Mouse (Mus musculus) R1 (cell line): Measurements from ENCODE around the gene Rnf6.
"Not testable (repeated sequence)": the region's sequence is repeated elsewhere in the genome, so short reads cannot be mapped to it uniquely, and the experiment has no call there.

Source experiments
- DNase-seq: peaks from one replicate; pipeline ENCODE4 v3.0.0-alpha.2; 2018; ENCODE audit warnings: low read depth, low spot score

Gene Rnf6

GRCm38 (mm10) chr5:146230864-146231654 lies 9.7 kb upstream of the Rnf6 start, which contains the start of gene Cdk8:
Gene Cdk8, plus strand, starts transcription at chr5:146231230.
- DNase-seq = peak; percentile 96

- peak; percentile 14 for DNase-seq
Measured at GRCm38 (mm10) chr5:146229869-146230650, 8.7 kb upstream of the Rnf6 start.

GRCm38 (mm10) chr5:146227496-146227895 lies 6.1 kb upstream of the Rnf6 start:
- peak; percentile 66 for DNase-seq

- DNase-seq = no peak
Measured at GRCm38 (mm10) chr5:146223786-146224185, 2.4 kb upstream of the Rnf6 start.

- DNase-seq = no peak
Measured at GRCm38 (mm10) chr5:146221722-146222121, 367 bp upstream of the Rnf6 start.

- DNase-seq = no peak
Measured at GRCm38 (mm10) chr5:146220501-146220878, 865 bp downstream of the Rnf6 start.

- no peak for DNase-seq
Measured at GRCm38 (mm10) chr5:146205537-146205936, 15.8 kb downstream of the Rnf6 start.

- no peak for DNase-seq
Measured at GRCm38 (mm10) chr5:146203921-146204320, 17.4 kb downstream of the Rnf6 start.

GRCm38 (mm10) chr5:146200580-146200979 lies 20.8 kb downstream of the Rnf6 start:
- DNase-seq = peak; percentile 53

- peak; percentile 60 for DNase-seq
Measured at GRCm38 (mm10) chr5:146199540-146199939, 21.8 kb downstream of the Rnf6 start.

- DNase-seq = no peak
Measured at GRCm38 (mm10) chr5:146199073-146199472, 22.3 kb downstream of the Rnf6 start.

GRCm38 (mm10) chr5:146193360-146193759 lies 28.0 kb downstream of the Rnf6 start:
- DNase-seq = no peak

GRCm38 (mm10) chr5:146190501-146191269 lies 30.7 kb downstream of the Rnf6 start:
- no peak for DNase-seq

- no peak for DNase-seq
Measured at GRCm38 (mm10) chr5:146190093-146190492, 31.3 kb downstream of the Rnf6 start.

GRCm38 (mm10) chr5:146188712-146189111 lies 32.6 kb downstream of the Rnf6 start:
- DNase-seq = no peak

GRCm38 (mm10) chr5:146188144-146188543 lies 33.2 kb downstream of the Rnf6 start:
- no peak for DNase-seq

GRCm38 (mm10) chr5:146187441-146187840 lies 33.9 kb downstream of the Rnf6 start:
- DNase-seq = peak; percentile 57

- DNase-seq = not testable (repeated sequence)
Measured at GRCm38 (mm10) chr5:146185204-146185603, 36.2 kb downstream of the Rnf6 start, which contains the start of gene 1700001J03Rik. Gene 1700001J03Rik, minus strand, starts transcription at chr5:146185304.

- DNase-seq = not testable (repeated sequence)
Measured at GRCm38 (mm10) chr5:146172744-146173143, 48.6 kb downstream of the Rnf6 start.

GRCm38 (mm10) chr5:146170621-146171020 lies 50.7 kb downstream of the Rnf6 start, which contains the start of gene Gm6309:
Gene Gm6309, minus strand, starts transcription at chr5:146170721.
- DNase-seq = not testable (repeated sequence)

GRCm38 (mm10) chr5:146160439-146160838 lies 60.9 kb downstream of the Rnf6 start, which contains the start of gene Gm5565:
Gene Gm5565, minus strand, starts transcription at chr5:146160539.
- not testable (repeated sequence) for DNase-seq
